Mouse (Mus musculus) MEL (cell line): ENCODE measurements around the gene Pak7. TPM values are rescaled to one million over a fixed set of nuclear protein-coding genes. Genes with fewer than 3 reads are reported as not detected.

ENCODE experiments used
- DNase-seq: peaks from one replicate; pipeline ENCODE4 v3.0.0; 2011; ENCODE audit warnings: low read depth, low spot score
- H3K27ac ChIP-seq: 2 replicates; pipeline ENCODE4 v1.5.1; 2012; ENCODE audit warnings: low read depth, mild to moderate bottlenecking, control low read depth, low read length, moderate library complexity; ENCODE audit not compliant: control insufficient read depth
- H3K27me3 ChIP-seq, 2 experiments: fragments of 150-350 bp in 1 of 2; sonication (generic) in 1 of 2; 2 replicates each; pipeline ENCODE4 v1.6.1; 2012; ENCODE audit warnings: low read length in 2 of 2, mild to moderate bottlenecking in 2 of 2, improper control_type of control experiment in 1 of 2, moderate library complexity in 1 of 2; ENCODE audit not compliant: insufficient read depth in 2 of 2, control insufficient read depth in 1 of 2
- H3K36me3 ChIP-seq, 2 experiments: 2 replicates each; pipeline ENCODE4 v1.6.1; 2012 to 2014; ENCODE audit warnings: low read length in 2 of 2, improper control_type of control experiment in 1 of 2, inconsistent platforms in 1 of 2, mild to moderate bottlenecking in 1 of 2; ENCODE audit not compliant: insufficient read depth in 2 of 2, control insufficient read depth in 1 of 2
- H3K4me1 ChIP-seq, 2 experiments: fragments of 150-350 bp in 1 of 2; sonication (generic) in 1 of 2; 2 replicates each; pipeline ENCODE4 v1.6.1; 2012; ENCODE audit warnings: low read length in 2 of 2, improper control_type of control experiment in 1 of 2, mild to moderate bottlenecking in 1 of 2; ENCODE audit not compliant: insufficient read depth in 2 of 2, control insufficient read depth in 1 of 2
- H3K4me3 ChIP-seq, 2 experiments: fragments of 150-350 bp in 1 of 2; sonication (generic) in 1 of 2; 2 replicates each; pipeline ENCODE4 v1.5.1; 2012; ENCODE audit warnings: low read depth in 2 of 2, low read length in 2 of 2, mild to moderate bottlenecking in 2 of 2, moderate library complexity in 2 of 2, control low read depth in 1 of 2, improper control_type of control experiment in 1 of 2; ENCODE audit not compliant: control insufficient read depth in 1 of 2, insufficient read depth in 1 of 2
- H3K79me2 ChIP-seq: 2 replicates; pipeline ENCODE4 v1.6.1; 2012; ENCODE audit warnings: mild to moderate bottlenecking, low read length, moderate library complexity; ENCODE audit not compliant: control insufficient read depth, poor library complexity, insufficient read depth
- H3K9ac ChIP-seq: 2 replicates; pipeline ENCODE4 v1.6.1; 2012; ENCODE audit warnings: low read depth, mild to moderate bottlenecking, control low read depth, low read length, moderate library complexity; ENCODE audit not compliant: control insufficient read depth, poor library complexity, severe bottlenecking
- H3K9me3 ChIP-seq: fragments of 150-350 bp; sonication (generic); replicated peaks from 2 replicates; pipeline ENCODE4 v1.6.1; 2012; ENCODE audit warnings: mild to moderate bottlenecking, low read length, improper control_type of control experiment, moderate library complexity; ENCODE audit not compliant: insufficient read depth
- BHLHE40 ChIP-seq: IDR thresholded peaks from 2 replicates; pipeline ENCODE4 v1.6.1; 2012; ENCODE audit warnings: low read depth, mild to moderate bottlenecking, inconsistent platforms, low read length, improper control_type of control experiment, borderline replicate concordance
- CHD2 ChIP-seq: IDR thresholded peaks from 2 replicates; pipeline ENCODE4 v1.6.1; 2011; ENCODE audit warnings: low read length, improper control_type of control experiment
- ELF1 ChIP-seq: IDR thresholded peaks from 2 replicates; pipeline ENCODE4 v1.6.1; 2014; ENCODE audit warnings: low read depth, mild to moderate bottlenecking, inconsistent platforms, low read length, improper control_type of control experiment, moderate library complexity
- EP300 ChIP-seq, 2 experiments: IDR thresholded peaks; 2 replicates each; pipeline ENCODE4 v1.6.1; 2011; ENCODE audit warnings: improper control_type of control experiment in 2 of 2, low read length in 2 of 2, low read depth in 1 of 2, mild to moderate bottlenecking in 1 of 2
- ETS1 ChIP-seq: IDR thresholded peaks from 2 replicates; pipeline ENCODE4 v1.6.1; 2012; ENCODE audit warnings: low read depth, mild to moderate bottlenecking, inconsistent platforms, low read length, improper control_type of control experiment, moderate library complexity
- JUND ChIP-seq: IDR thresholded peaks from 2 replicates; pipeline ENCODE4 v1.6.1; 2011; ENCODE audit warnings: low read depth, mild to moderate bottlenecking, improper control_type of control experiment, low read length
- KAT2A ChIP-seq: conservative IDR thresholded peaks from 2 replicates; pipeline ENCODE4 v1.6.1; 2012; ENCODE audit warnings: low read depth, low read length, improper control_type of control experiment, inconsistent platforms
- MAFK ChIP-seq: IDR thresholded peaks from 2 replicates; pipeline ENCODE4 v1.6.1; 2011; ENCODE audit warnings: low read depth, mild to moderate bottlenecking, low read length, improper control_type of control experiment, borderline replicate concordance
- MAX ChIP-seq: IDR thresholded peaks from 2 replicates; pipeline ENCODE4 v1.6.1; 2011; ENCODE audit warnings: low read length, improper control_type of control experiment
- MAZ ChIP-seq: IDR thresholded peaks from 2 replicates; pipeline ENCODE4 v1.6.1; 2012; ENCODE audit warnings: low read depth, mild to moderate bottlenecking, inconsistent platforms, low read length, improper control_type of control experiment
- MXI1 ChIP-seq: IDR thresholded peaks from 2 replicates; pipeline ENCODE4 v1.6.1; 2011; ENCODE audit warnings: mild to moderate bottlenecking, low read depth, low read length, improper control_type of control experiment
- RCOR1 ChIP-seq: IDR thresholded peaks from 2 replicates; pipeline ENCODE4 v1.6.1; 2012; ENCODE audit warnings: low read depth, mild to moderate bottlenecking, inconsistent platforms, low read length, improper control_type of control experiment
- TAL1 ChIP-seq: IDR thresholded peaks from 2 replicates; pipeline ENCODE4 v1.6.1; 2012; ENCODE audit warnings: mild to moderate bottlenecking, inconsistent platforms, low read length, moderate library complexity, mixed read lengths
- USF1 ChIP-seq: IDR thresholded peaks from 2 replicates; pipeline ENCODE4 v1.6.1; 2014; ENCODE audit warnings: low read depth, mild to moderate bottlenecking, inconsistent platforms, low read length, improper control_type of control experiment, moderate library complexity
- ZC3H11A ChIP-seq: IDR thresholded peaks from 2 replicates; pipeline ENCODE4 v1.6.1; 2012; ENCODE audit warnings: low read depth, mild to moderate bottlenecking, inconsistent platforms, low read length, improper control_type of control experiment
- ZNF384 ChIP-seq: IDR thresholded peaks from 2 replicates; pipeline ENCODE4 v1.6.1; 2012; ENCODE audit warnings: low read depth, mild to moderate bottlenecking, inconsistent platforms, low read length, improper control_type of control experiment
- polyA plus RNA-seq, 2 experiments: library from polyadenylated mRNA; stranded (reverse) in 1 of 2; unstranded in 1 of 2; fragments of >175 nt in 1 of 2; fragments of >200 nt in 1 of 2; gene quantifications; 2 replicates each; pipeline versions ENCODE4 v1.2.1 to v1.2.4; 2012; ENCODE audit warnings: low replicate concordance in 2 of 2, low read depth in 1 of 2; ENCODE audit not compliant: insufficient read length in 2 of 2, insufficient read depth in 1 of 2, missing spikeins in 1 of 2
- total RNA-seq: library from RNA; depleted of rRNA; stranded (reverse); fragments of 300-350 nt; gene quantifications from 2 replicates; pipeline ENCODE4 v1.2.3, GENCODE M21; 2012

Gene Pak7
- total and polyA plus RNA-seq, 3 experiments = not detected

- Histone ChIP-seq H3K4me3 (no peak overlapping the region), H3K9ac (no peak overlapping the region), H3K9me3 (no peaks in the 10 kb centered on the region)
- no peak for TF ChIP-seq MXI1
- TF ChIP-seq EP300 (IDR thresholded peaks at IDR 0.05; ENCODE audit: low read depth in 1 of 2, low read length in 2 of 2) = no peak
- no peak for TF ChIP-seq RCOR1
- TF ChIP-seq, all 39 proteins: peak for 0
- DNase-seq = no peak
- no peaks in the 10 kb centered on the region for H3K36me3 ChIP-seq
- no peaks in the 10 kb centered on the region for H3K79me2 ChIP-seq
- no peaks in the 10 kb centered on the region for H3K4me1 ChIP-seq
- H3K27me3 ChIP-seq = no peaks in the 10 kb centered on the region
- no peak overlapping the region for H3K27ac ChIP-seq
Measured at GRCm38 (mm10) chr2:136113374-136113773, 274.4 kb downstream of the Pak7 start.

DNA sequence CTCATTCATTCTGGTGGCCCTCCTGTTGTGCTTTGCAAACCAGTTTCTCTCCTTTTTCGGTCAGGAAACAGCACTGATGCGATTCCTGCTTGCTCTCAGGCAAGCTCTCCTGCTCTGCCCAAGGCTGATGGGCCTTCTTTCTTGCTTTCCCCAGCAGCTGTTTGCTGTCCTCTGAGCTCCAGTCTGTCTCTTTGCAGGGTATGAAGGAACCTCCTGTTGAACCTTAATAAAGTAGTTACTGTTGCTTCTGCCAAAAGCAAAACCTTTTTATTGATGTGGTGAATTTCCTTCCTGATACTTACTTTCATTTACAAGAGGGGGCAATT lies 278.8 kb downstream of the Pak7 start:
- no peaks in the 10 kb centered on the region for H3K36me3 ChIP-seq
- TF ChIP-seq KAT2A (no peak), ZC3H11A (no peak), USF1 (no peak), BHLHE40 (no peak), ZNF384 (no peak), MXI1 (no peak), JUND (no peak), CHD2 (no peak), MAFK (no peak), TAL1 (no peak), ELF1 (no peak), MAX (no peak), MAZ (no peak), ETS1 (no peak)
- H3K9ac ChIP-seq = no peak overlapping the region
- H3K79me2 ChIP-seq = no peaks in the 10 kb centered on the region
- H3K9me3 ChIP-seq = no peaks in the 10 kb centered on the region
- H3K27me3 ChIP-seq = no peaks in the 10 kb centered on the region
- H3K4me3 ChIP-seq = no peak overlapping the region
- no peak for DNase-seq
- H3K4me1 ChIP-seq = no peaks in the 10 kb centered on the region
- H3K27ac ChIP-seq = no peak overlapping the region
